Mouse (Mus musculus) left cerebral cortex, postnatal 14 days (tissue): ENCODE measurements around the gene Pax5. TPM values are rescaled to one million over a fixed set of nuclear protein-coding genes. Genes with fewer than 3 reads are reported as not detected.

ENCODE experiments used
- DNase-seq, 2 experiments: peaks; one replicate each; pipeline ENCODE4 v3.0.0; 2021 to 2022; ENCODE audit warnings: low spot score in 2 of 2, mixed read lengths in 1 of 2
- intact Hi-C: fragments of 180-260 bp; cut with DNase I; formaldehyde crosslinking; loops from one replicate; pipeline ENCODE4 v1.15.1; 2025
- total RNA-seq, 2 experiments: library from RNA; stranded (reverse); gene quantifications; 2 replicates each; pipeline ENCODE4 v1.2.3; 2021

Pax5 gene
- total RNA-seq, 2 experiments from 2014 or later = 0.15 to 0.92 TPM

- intact Hi-C loops = loop anchor here (5.0 to 10.0 kb wide), 2 partner anchors 234 to 354 kb away; no protein-coding TSS in a partner anchor
- DNase-seq = no peak
These were observed 149.3 kb downstream of the Pax5 start for GRCm38 (mm10) chr4:44560956-44561355.

- intact Hi-C loops = no loop called here
- DNase-seq = no peak
These were observed 151.7 kb downstream of the Pax5 start for GRCm38 (mm10) chr4:44558564-44558955.

GRCm38 (mm10) chr4:44557815-44558563, 152.3 kb downstream of the Pax5 start:
- intact Hi-C loops = no loop called here
- DNase-seq = peak; percentile 54 to 61

- DNase-seq = peak in 1 of 2 experiments; percentile 67
- intact Hi-C loops = no loop called here
These were observed 153.6 kb downstream of the Pax5 start for GRCm38 (mm10) chr4:44556586-44557281.

- no peak for DNase-seq
- intact Hi-C loops = no loop called here
These were observed 154.7 kb downstream of the Pax5 start for GRCm38 (mm10) chr4:44555576-44555975.

- no peak for DNase-seq
- intact Hi-C loops = no loop called here
These were observed 158.8 kb downstream of the Pax5 start for GRCm38 (mm10) chr4:44551470-44551869.

GRCm38 (mm10) chr4:44549029-44549428, 161.3 kb downstream of the Pax5 start:
- no peak for DNase-seq
- intact Hi-C loops = no loop called here

- DNase-seq = no peak
- intact Hi-C loops = no loop called here
These were observed 164.6 kb downstream of the Pax5 start for GRCm38 (mm10) chr4:44545669-44546068.

- intact Hi-C loops = no loop called here
- DNase-seq = no peak
These were observed 165.8 kb downstream of the Pax5 start for GRCm38 (mm10) chr4:44544495-44544894.

- no peak for DNase-seq
- intact Hi-C loops = no loop called here
These were observed 166.4 kb downstream of the Pax5 start for GRCm38 (mm10) chr4:44543880-44544279.

GRCm38 (mm10) chr4:44542101-44542500, 168.2 kb downstream of the Pax5 start:
- intact Hi-C loops = no loop called here
- no peak for DNase-seq

GRCm38 (mm10) chr4:44538488-44538887, 171.8 kb downstream of the Pax5 start:
- intact Hi-C loops = no loop called here
- no peak for DNase-seq

- DNase-seq = peak; percentile 11 to 40
- intact Hi-C loops = no loop called here
These were observed 173.5 kb downstream of the Pax5 start for GRCm38 (mm10) chr4:44536794-44537193.

GRCm38 (mm10) chr4:44535646-44536045, 174.6 kb downstream of the Pax5 start:
- DNase-seq = no peak
- intact Hi-C loops = no loop called here

- intact Hi-C loops = no loop called here
- no peak for DNase-seq
These were observed 177.0 kb downstream of the Pax5 start for GRCm38 (mm10) chr4:44533286-44533685.

GRCm38 (mm10) chr4:44532731-44533130, 177.6 kb downstream of the Pax5 start:
- intact Hi-C loops = no loop called here
- no peak for DNase-seq

- intact Hi-C loops = no loop called here
- DNase-seq = no peak
These were observed 185.0 kb downstream of the Pax5 start for GRCm38 (mm10) chr4:44525336-44525735.

GRCm38 (mm10) chr4:44518923-44519322, 191.4 kb downstream of the Pax5 start:
- intact Hi-C loops = no loop called here
- DNase-seq = peak; percentile 8 to 37

- no peak for DNase-seq
- intact Hi-C loops = loop anchor here (5.0 kb wide), 1 partner anchor 187 kb away; no protein-coding TSS in a partner anchor
These were observed 196.3 kb downstream of the Pax5 start for GRCm38 (mm10) chr4:44513981-44514380.

- intact Hi-C loops = loop anchor here (5.0 kb wide), 1 partner anchor 184 kb away; no protein-coding TSS in a partner anchor
- DNase-seq = no peak
These were observed 198.6 kb downstream of the Pax5 start for GRCm38 (mm10) chr4:44511682-44512081.
